Mouse (Mus musculus) liver, embryonic 14.5 days (tissue): ENCODE measurements around the gene Catsperz.

Experiments
- CTCF ChIP-seq: IDR thresholded peaks from 2 replicates; pipeline ENCODE4 v1.5.1; 2016; ENCODE audit warnings: antibody characterized with exemption, low read depth, control low read depth
- EP300 ChIP-seq: IDR thresholded peaks from 2 replicates; pipeline ENCODE4 v1.6.1; 2016; ENCODE audit warnings: antibody characterized with exemption, low read depth

DNA sequence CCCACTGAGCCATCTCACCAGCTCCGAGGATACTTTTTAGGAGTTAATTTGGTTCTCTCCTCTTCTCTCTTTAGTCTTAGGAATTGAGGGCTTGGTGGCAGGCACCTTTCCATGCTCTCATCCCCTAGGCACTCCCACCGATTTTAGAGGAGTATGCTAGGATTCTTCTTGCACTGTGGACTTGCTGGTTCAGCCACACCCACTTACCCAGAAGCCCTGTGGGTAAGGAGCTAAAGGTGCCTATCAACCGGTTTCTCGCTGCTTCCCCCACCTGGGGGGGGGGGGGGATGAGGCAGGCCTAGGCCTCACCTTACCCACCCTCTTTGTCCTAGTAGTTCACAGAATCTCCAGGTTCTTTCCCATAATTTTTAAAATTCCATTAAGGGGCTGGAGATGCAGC lies 22.6 kb upstream of the Catsperz start:
- no peak for TF ChIP-seq EP300
- TF ChIP-seq CTCF, result no peak
